8 mouse cellular contexts compared by ENCODE assay signal in the genomic region with DNA sequence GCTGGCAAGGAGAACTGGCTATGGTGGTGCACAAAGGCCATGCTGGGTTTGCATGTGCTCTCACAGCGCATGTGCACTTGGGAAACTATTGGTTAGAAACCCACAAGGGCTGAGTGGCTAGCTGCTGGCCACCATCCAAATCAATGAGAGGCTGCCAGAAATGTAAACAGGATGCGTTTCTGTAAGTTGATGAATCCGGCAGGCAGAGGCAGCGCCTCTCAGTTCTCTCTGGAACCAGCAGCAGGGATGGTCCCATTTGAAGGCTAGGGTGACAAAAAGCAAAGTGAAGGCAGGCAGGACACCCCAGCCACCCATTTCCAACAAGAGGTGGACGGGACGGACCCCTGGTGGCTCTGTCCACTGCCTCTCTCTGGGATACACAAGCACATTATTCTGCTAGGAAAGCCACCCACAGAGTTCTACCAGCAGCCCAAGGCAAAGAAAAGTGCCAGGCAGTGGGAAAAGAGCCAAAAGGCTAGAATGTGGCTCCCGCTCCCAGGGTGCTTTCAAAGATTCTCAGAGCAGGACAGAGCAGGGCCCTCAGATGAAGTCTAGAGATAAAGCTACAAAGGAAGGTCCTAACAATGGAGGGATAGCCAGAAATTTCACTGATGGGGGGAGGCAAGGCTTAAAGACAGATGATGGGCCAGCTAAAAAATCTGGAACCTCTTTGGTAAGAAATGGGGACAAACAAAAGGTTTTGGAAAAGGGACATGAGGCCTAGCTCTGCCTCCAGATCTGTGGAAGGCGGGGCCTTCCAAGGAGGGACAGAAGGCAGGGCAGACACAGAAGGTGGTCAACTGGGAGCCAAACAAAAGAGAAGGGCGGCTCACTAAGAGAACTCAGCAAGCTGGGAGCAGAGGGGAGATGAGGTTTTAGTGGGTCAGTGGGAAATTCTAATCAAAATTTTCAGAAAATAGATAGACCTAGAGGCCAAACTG. TPM values are rescaled to one million over a fixed set of nuclear protein-coding genes. Genes with fewer than 3 reads are reported as not detected.
DNase-seq lines count a peak whose midpoint lies in the region; ATAC-seq lines count a peak whose summit lies in the region.

No protein-coding gene starts in this region.

- no peak overlapping the region; the same call in 1 of the 2 replicates for H3K4me2 ChIP-seq in intestine, embryonic 14.5 days (ENCODE audit: low read length)

- H3K4me3 ChIP-seq in intestine, embryonic 14.5 days (ENCODE audit: low read depth, low read length): no peak overlapping the region

- peaks cover 67% of the 10 kb centered on the region for H3K4me1 ChIP-seq in intestine, embryonic 14.5 days (replicated peaks; ENCODE audit: control insufficient read depth, insufficient read depth, low read length)

- H3K27me3 ChIP-seq in intestine, embryonic 14.5 days (replicated peaks; ENCODE audit: control insufficient read depth, insufficient read depth, low read length): no peaks in the 10 kb centered on the region

- no peaks in the 10 kb centered on the region for H3K9me3 ChIP-seq in intestine, embryonic 14.5 days (ENCODE audit: control insufficient read depth, low read length)

- no peak overlapping the region for H3K9ac ChIP-seq in intestine, embryonic 14.5 days (ENCODE audit: low read length)

- intact Hi-C loops in left cerebral cortex, postnatal 10 days (cut with DNase I): no loop called here

- WGBS in intestine, embryonic 14.5 days: 41% methylated on average over 9 of the region's 9 CpGs

- H3K27ac ChIP-seq in intestine, embryonic 14.5 days (ENCODE audit: low read depth): peak overlapping the region; percentile 84

- no peaks in the 10 kb centered on the region for H3K36me3 ChIP-seq in intestine, embryonic 14.5 days (ENCODE audit: control insufficient read depth, insufficient read depth, low read length)

- ATAC-seq in intestine, embryonic 14.5 days (replicated peaks; ENCODE audit: low FRiP score, low TSS enrichment, low read depth): peak; percentile 45; the same call in 1 of the 2 replicates

- peak; percentile 55 to 85 for DNase-seq in adrenal gland, adult (ENCODE audit: inconsistent age in 2 of 2, low spot score in 1 of 2)
- peak; percentile 58 for DNase-seq in cerebellum, adult 9-11 months
- peak; percentile 26 to 32 for DNase-seq in frontal cortex, postnatal 14 days (ENCODE audit: low spot score in 2 of 2)
- peak; percentile 79 for DNase-seq in intestine, embryonic 14.5 days (ENCODE audit: low spot score)
- peak; percentile 36 to 80 for DNase-seq in left cerebral cortex, postnatal 10 days (ENCODE audit: extremely low spot score in 1 of 2, low spot score in 2 of 2)
- DNase-seq in lung, postnatal 36 days: peak; percentile 93
- DNase-seq in right cerebral cortex, postnatal 14 days: peak; percentile 27
- no peak for DNase-seq in spleen, adult 18-20 months

RNA-seq across cellular contexts. Expression of gene Gna12, which starts 39.0 kb away (rescaled TPM):
- 15.7 and 17.7 TPM in 2 replicates for polyA plus RNA-seq in intestine, embryonic 14.5 days (2014; fragmentation: Nextera tagmentation; extraction: Ambion mirVana)
- total RNA-seq in left cerebral cortex, postnatal 10 days (2021): 10 to 100 TPM; 65.3 TPM

Comparison
In these comparisons a context has a peak if more than half of its experiments do, and no peak if none do; other contexts are left out.
1. DNase-seq: peak in adrenal gland, adult (2 of 2), cerebellum, adult 9-11 months (single experiment), frontal cortex, postnatal 14 days (2 of 2), intestine, embryonic 14.5 days (single experiment), left cerebral cortex, postnatal 10 days (2 of 2), lung, postnatal 36 days (single experiment) and right cerebral cortex, postnatal 14 days (single experiment); none in spleen, adult 18-20 months (0 of 2).